Mouse (Mus musculus): Measurements from ENCODE around the gene 2310057N15Rik. TPM values are rescaled to one million over a fixed set of nuclear protein-coding genes. Genes with fewer than 3 reads are reported as not detected.
"Not testable (repeated sequence)": the region's sequence is repeated elsewhere in the genome, so short reads cannot be mapped to it uniquely, and the experiment has no call there.

The 2310057N15Rik gene
- polyA plus RNA-seq (2015; fragmentation: Nextera tagmentation; extraction: Ambion mirVana), result not detected in 2 replicates

GRCm38 (mm10) chr16:88774106-88774505 is at the start of gene 2310057N15Rik:
Gene 2310057N15Rik, minus strand, starts transcription at chr16:88774206.
- Histone ChIP-seq H3K9me3 (ENCODE audit: control insufficient read depth) (no peaks in the 10 kb centered on the region), H3K27me3 (replicated peaks; ENCODE audit: control insufficient read depth, insufficient read depth, low read length) (no peaks in the 10 kb centered on the region), H3K4me1 (replicated peaks; ENCODE audit: control insufficient read depth, insufficient read depth, low read length) (no peaks in the 10 kb centered on the region), H3K27ac (ENCODE audit: low read depth, low read length) (no peak within 1 kb of the TSS), H3K36me3 (ENCODE audit: control insufficient read depth, insufficient read depth) (no peaks in the 10 kb centered on the region), H3K4me2 (replicated peaks; ENCODE audit: low read depth) (no peak within 1 kb of the TSS), H3K9ac (ENCODE audit: low read depth, low read length) (no peak within 1 kb of the TSS), H3K4me3 (ENCODE audit: low read depth, low read length) (no peak within 1 kb of the TSS)
- WGBS, result 90% methylated on average over 2 of the region's 2 CpGs
- TF ChIP-seq CTCF (IDR thresholded peaks at IDR 0.05; ENCODE audit: low read depth), result no peak
- ATAC-seq, result no peak

GRCm38 (mm10) chr16:88823736-88824135 is 49.7 kb upstream of the 2310057N15Rik start:
- Histone ChIP-seq H3K4me1 (replicated peaks; ENCODE audit: control insufficient read depth, insufficient read depth, low read length) (no peaks in the 10 kb centered on the region), H3K27me3 (replicated peaks; ENCODE audit: control insufficient read depth, insufficient read depth, low read length) (no peaks in the 10 kb centered on the region), H3K36me3 (ENCODE audit: control insufficient read depth, insufficient read depth) (no peaks in the 10 kb centered on the region), H3K9ac (ENCODE audit: low read depth, low read length) (no peak overlapping the region), H3K9me3 (ENCODE audit: control insufficient read depth) (no peaks in the 10 kb centered on the region), H3K4me3 (ENCODE audit: low read depth, low read length) (no peak overlapping the region), H3K27ac (ENCODE audit: low read depth, low read length) (no peak overlapping the region), H3K4me2 (replicated peaks; ENCODE audit: low read depth) (no peak overlapping the region)
- ATAC-seq, result no peak
- TF ChIP-seq CTCF (IDR thresholded peaks at IDR 0.05; ENCODE audit: low read depth), result peak; percentile 81
- WGBS, result 81% methylated on average over 3 of the region's 3 CpGs

- Histone ChIP-seq H3K4me3 (ENCODE audit: low read depth, low read length) (no peak within 1 kb of the TSS), H3K36me3 (ENCODE audit: control insufficient read depth, insufficient read depth) (no peaks in the 10 kb centered on the region), H3K27me3 (replicated peaks; ENCODE audit: control insufficient read depth, insufficient read depth, low read length) (no peaks in the 10 kb centered on the region), H3K9ac (ENCODE audit: low read depth, low read length) (no peak within 1 kb of the TSS), H3K9me3 (ENCODE audit: control insufficient read depth) (no peaks in the 10 kb centered on the region), H3K4me1 (replicated peaks; ENCODE audit: control insufficient read depth, insufficient read depth, low read length) (no peaks in the 10 kb centered on the region), H3K27ac (ENCODE audit: low read depth, low read length) (no peak within 1 kb of the TSS), H3K4me2 (replicated peaks; ENCODE audit: low read depth) (no peak within 1 kb of the TSS)
- TF ChIP-seq CTCF (IDR thresholded peaks at IDR 0.05; ENCODE audit: low read depth), result no peak
- WGBS, result 79% methylated on average over 3 of the region's 3 CpGs
- ATAC-seq, result no peak
Measured at GRCm38 (mm10) chr16:88820066-88820465, 46.1 kb upstream of the 2310057N15Rik start, which contains the start of gene Krtap15. Gene Krtap15, plus strand, starts transcription at chr16:88820215.

- no peaks in the 10 kb centered on the region for H3K27me3 ChIP-seq (replicated peaks; ENCODE audit: control insufficient read depth, insufficient read depth, low read length)
- no peaks in the 10 kb centered on the region for H3K36me3 ChIP-seq (ENCODE audit: control insufficient read depth, insufficient read depth)
- H3K9me3 ChIP-seq (ENCODE audit: control insufficient read depth), result no peaks in the 10 kb centered on the region
- no peak for ATAC-seq
- TF ChIP-seq CTCF (IDR thresholded peaks at IDR 0.05; ENCODE audit: low read depth), result no peak
- WGBS, result 75% methylated on average over 2 of the region's 2 CpGs
- no peak within 1 kb of the TSS for H3K4me3 ChIP-seq (ENCODE audit: low read depth, low read length)
- H3K4me2 ChIP-seq (replicated peaks; ENCODE audit: low read depth), result no peak within 1 kb of the TSS
- H3K4me1 ChIP-seq (replicated peaks; ENCODE audit: control insufficient read depth, insufficient read depth, low read length), result no peaks in the 10 kb centered on the region
- no peak within 1 kb of the TSS for H3K9ac ChIP-seq (ENCODE audit: low read depth, low read length)
- no peak within 1 kb of the TSS for H3K27ac ChIP-seq (ENCODE audit: low read depth, low read length)
Measured at GRCm38 (mm10) chr16:88811827-88812226, 37.8 kb upstream of the 2310057N15Rik start, which contains the start of gene Gm20741. Gene Gm20741, minus strand, starts transcription at chr16:88812220.

- WGBS, result 77% methylated on average over 2 of the region's 2 CpGs
- no peak overlapping the region for H3K27ac ChIP-seq (ENCODE audit: low read depth, low read length)
- H3K36me3 ChIP-seq (ENCODE audit: control insufficient read depth, insufficient read depth), result no peaks in the 10 kb centered on the region
- no peak overlapping the region for H3K9ac ChIP-seq (ENCODE audit: low read depth, low read length)
- no peak for TF ChIP-seq CTCF (IDR thresholded peaks at IDR 0.05; ENCODE audit: low read depth)
- no peaks in the 10 kb centered on the region for H3K9me3 ChIP-seq (ENCODE audit: control insufficient read depth)
- no peaks in the 10 kb centered on the region for H3K4me1 ChIP-seq (replicated peaks; ENCODE audit: control insufficient read depth, insufficient read depth, low read length)
- no peak overlapping the region for H3K4me3 ChIP-seq (ENCODE audit: low read depth, low read length)
- H3K4me2 ChIP-seq (replicated peaks; ENCODE audit: low read depth), result no peak overlapping the region
- no peak for ATAC-seq
- no peaks in the 10 kb centered on the region for H3K27me3 ChIP-seq (replicated peaks; ENCODE audit: control insufficient read depth, insufficient read depth, low read length)
Measured at GRCm38 (mm10) chr16:88786786-88787185, 12.8 kb upstream of the 2310057N15Rik start.

GRCm38 (mm10) chr16:88777596-88777995 is 3.6 kb upstream of the 2310057N15Rik start, which contains the start of gene Gm5965:
Gene Gm5965, plus strand, starts transcription at chr16:88777896.
- H3K36me3 ChIP-seq (ENCODE audit: control insufficient read depth, insufficient read depth), result no peaks in the 10 kb centered on the region
- no peak within 1 kb of the TSS for H3K4me2 ChIP-seq (replicated peaks; ENCODE audit: low read depth)
- no peak within 1 kb of the TSS for H3K4me3 ChIP-seq (ENCODE audit: low read depth, low read length)
- H3K27me3 ChIP-seq (replicated peaks; ENCODE audit: control insufficient read depth, insufficient read depth, low read length), result no peaks in the 10 kb centered on the region
- no peak for ATAC-seq
- WGBS, result 86% methylated on average over 5 of the region's 6 CpGs
- H3K9me3 ChIP-seq (ENCODE audit: control insufficient read depth), result no peaks in the 10 kb centered on the region
- no peak within 1 kb of the TSS for H3K9ac ChIP-seq (ENCODE audit: low read depth, low read length)
- H3K27ac ChIP-seq (ENCODE audit: low read depth, low read length), result no peak within 1 kb of the TSS
- no peak for TF ChIP-seq CTCF (IDR thresholded peaks at IDR 0.05; ENCODE audit: low read depth)
- no peaks in the 10 kb centered on the region for H3K4me1 ChIP-seq (replicated peaks; ENCODE audit: control insufficient read depth, insufficient read depth, low read length)

- not testable (repeated sequence) for H3K4me2 ChIP-seq (replicated peaks; ENCODE audit: low read depth); H3K36me3 ChIP-seq (ENCODE audit: control insufficient read depth, insufficient read depth); H3K4me3 ChIP-seq (ENCODE audit: low read depth, low read length); H3K4me1 ChIP-seq (replicated peaks; ENCODE audit: control insufficient read depth, insufficient read depth, low read length); H3K9me3 ChIP-seq (ENCODE audit: control insufficient read depth); H3K9ac ChIP-seq (ENCODE audit: low read depth, low read length); H3K27ac ChIP-seq (ENCODE audit: low read depth, low read length); H3K27me3 ChIP-seq (replicated peaks; ENCODE audit: control insufficient read depth, insufficient read depth, low read length); ATAC-seq
- WGBS, result 93% methylated on average over 3 of the region's 3 CpGs
Measured at GRCm38 (mm10) chr16:88758547-88758946, 15.5 kb downstream of the 2310057N15Rik start, which contains the start of gene 2310034C09Rik. Gene 2310034C09Rik, plus strand, starts transcription at chr16:88758847.

- H3K36me3 ChIP-seq (ENCODE audit: control insufficient read depth, insufficient read depth); H3K4me2 ChIP-seq (replicated peaks; ENCODE audit: low read depth); H3K27ac ChIP-seq (ENCODE audit: low read depth, low read length); H3K4me3 ChIP-seq (ENCODE audit: low read depth, low read length); H3K27me3 ChIP-seq (replicated peaks; ENCODE audit: control insufficient read depth, insufficient read depth, low read length); H3K4me1 ChIP-seq (replicated peaks; ENCODE audit: control insufficient read depth, insufficient read depth, low read length); ATAC-seq; H3K9me3 ChIP-seq (ENCODE audit: control insufficient read depth); H3K9ac ChIP-seq (ENCODE audit: low read depth, low read length): not testable (repeated sequence)
- 83% methylated on average over 3 of the region's 3 CpGs for WGBS
Measured at GRCm38 (mm10) chr16:88751535-88751934, 22.5 kb downstream of the 2310057N15Rik start, which contains the start of gene Krtap13. Gene Krtap13, minus strand, starts transcription at chr16:88751635.

Data from intestine, postnatal 0 days (tissue).